Mouse (Mus musculus) liver, adult (tissue): ENCODE measurements around the gene Selp.

Experiments
- GATA4 ChIP-seq: IDR thresholded peaks from 2 replicates; pipeline ENCODE4 v1.6.1; 2014; ENCODE audit warnings: mild to moderate bottlenecking, low read length; ENCODE audit not compliant: insufficient replicate concordance

Selp gene

GRCm38 (mm10) chr1:164114947-164115493 lies at the start of gene Selp:
TSS of gene Selp (plus strand) at chr1:164115264.
- TF ChIP-seq GATA4: no peak

- no peak for TF ChIP-seq GATA4
Measured at GRCm38 (mm10) chr1:164069261-164069660, 45.8 kb upstream of the Selp start.

- TF ChIP-seq GATA4: no peak
Measured at GRCm38 (mm10) chr1:164070461-164070860, 44.6 kb upstream of the Selp start.

GRCm38 (mm10) chr1:164071111-164071510 lies 44.0 kb upstream of the Selp start:
- no peak for TF ChIP-seq GATA4

GRCm38 (mm10) chr1:164072001-164072400 lies 43.1 kb upstream of the Selp start:
- TF ChIP-seq GATA4: no peak

- TF ChIP-seq GATA4: no peak
Measured at GRCm38 (mm10) chr1:164073091-164073490, 42.0 kb upstream of the Selp start.

- no peak for TF ChIP-seq GATA4
Measured at GRCm38 (mm10) chr1:164073803-164074202, 41.3 kb upstream of the Selp start.

- no peak for TF ChIP-seq GATA4
Measured at GRCm38 (mm10) chr1:164074606-164075140, 40.4 kb upstream of the Selp start.

- no peak for TF ChIP-seq GATA4
Measured at GRCm38 (mm10) chr1:164075416-164075815, 39.6 kb upstream of the Selp start.

- TF ChIP-seq GATA4: no peak
Measured at GRCm38 (mm10) chr1:164076441-164076840, 38.6 kb upstream of the Selp start.

GRCm38 (mm10) chr1:164077031-164077430 lies 38.0 kb upstream of the Selp start:
- no peak for TF ChIP-seq GATA4

- TF ChIP-seq GATA4: no peak
Measured at GRCm38 (mm10) chr1:164078323-164078741, 36.7 kb upstream of the Selp start.

- no peak for TF ChIP-seq GATA4
Measured at GRCm38 (mm10) chr1:164079091-164079490, 36.0 kb upstream of the Selp start.

GRCm38 (mm10) chr1:164083046-164083445 lies 32.0 kb upstream of the Selp start:
- TF ChIP-seq GATA4: no peak

- no peak for TF ChIP-seq GATA4
Measured at GRCm38 (mm10) chr1:164086797-164087196, 28.3 kb upstream of the Selp start.

- no peak for TF ChIP-seq GATA4
Measured at GRCm38 (mm10) chr1:164087872-164088271, 27.2 kb upstream of the Selp start.

GRCm38 (mm10) chr1:164096780-164097179 lies 18.3 kb upstream of the Selp start:
- TF ChIP-seq GATA4: peak; percentile 91
